Mouse (Mus musculus) CD8-positive naive resting alpha-beta T cell, adult 2 months (primary cell): ENCODE data around the gene Arhgef2.
A peak's percentile ranks its signal among the peaks of the same experiment; 100 is the strongest.

Experiments
- DNase-seq, 2 experiments: peaks; one replicate each; pipeline ENCODE4 v3.0.0; 2022; ENCODE audit warnings: low read depth in 2 of 2, low spot score in 2 of 2

Gene Arhgef2

GRCm38 (mm10) chr3:88658441-88659127 lies 52.8 kb downstream of the Arhgef2 start:
- DNase-seq, result no peak

- DNase-seq, result no peak
Measured at GRCm38 (mm10) chr3:88659798-88660197, 54.0 kb downstream of the Arhgef2 start.

- peak in 1 of 2 experiments; percentile 20 for DNase-seq
Measured at GRCm38 (mm10) chr3:88664095-88664494, 58.3 kb downstream of the Arhgef2 start.

GRCm38 (mm10) chr3:88677399-88677798 lies 71.6 kb downstream of the Arhgef2 start:
- peak; percentile 49 to 71 for DNase-seq

GRCm38 (mm10) chr3:88683814-88684213 lies 78.0 kb downstream of the Arhgef2 start:
- DNase-seq, result no peak

GRCm38 (mm10) chr3:88684236-88684979 lies 78.6 kb downstream of the Arhgef2 start:
- no peak for DNase-seq

- peak; percentile 96 to 97 for DNase-seq
Measured at GRCm38 (mm10) chr3:88684980-88685941, 79.5 kb downstream of the Arhgef2 start, which contains the start of gene Khdc4. Gene Khdc4 (plus strand): TSS chr3:88685803.

- DNase-seq, result peak in 1 of 2 experiments; percentile 14
Measured at GRCm38 (mm10) chr3:88685958-88686451, 80.2 kb downstream of the Arhgef2 start.

- no peak for DNase-seq
Measured at GRCm38 (mm10) chr3:88686734-88687611, 81.2 kb downstream of the Arhgef2 start.

- DNase-seq, result no peak
Measured at GRCm38 (mm10) chr3:88689079-88689478, 83.3 kb downstream of the Arhgef2 start.

- DNase-seq, result no peak
Measured at GRCm38 (mm10) chr3:88695545-88695944, 89.8 kb downstream of the Arhgef2 start.
